Mouse (Mus musculus): ENCODE data around the gene Batf3.

GRCm38 (mm10) chr1:191123696-191124095 is 26.0 kb downstream of the Batf3 start:
- TF ChIP-seq CTCF (IDR thresholded peaks at IDR 0.05; ENCODE audit: extremely low read depth, insufficient read depth, low read length): no peak
- TF ChIP-seq POLR2A (IDR thresholded peaks at IDR 0.05; ENCODE audit: extremely low read depth, insufficient read depth, low read length): no peak

Measured in cortical plate, adult 2 months (tissue).